Mouse (Mus musculus) liver, embryonic 12.5 days (tissue): ENCODE data around the gene Hbs1l. TPM values are rescaled to one million over a fixed set of nuclear protein-coding genes. Genes with fewer than 3 reads are reported as not detected.

Experiments used
- ATAC-seq: fragments of 200-750 bp; cut with Nextera tagmentation; 2 replicates; pipeline ENCODE4 v1.8.0; 2017; ENCODE audit warnings: moderate number of reproducible peaks, mild to moderate bottlenecking, moderate library complexity
- H3K27ac ChIP-seq: fragments of 300-500 bp; sonication (generic); 2 replicates; pipeline ENCODE4 v1.5.1; 2016; ENCODE audit warnings: mild to moderate bottlenecking
- H3K27me3 ChIP-seq: fragments of 300-500 bp; sonication (generic); replicated peaks from 2 replicates; pipeline ENCODE4 v1.6.1; 2016; ENCODE audit warnings: mild to moderate bottlenecking, moderate library complexity
- H3K36me3 ChIP-seq: fragments of 300-500 bp; sonication (generic); 2 replicates; pipeline ENCODE4 v1.6.1; 2016; ENCODE audit warnings: mild to moderate bottlenecking, moderate library complexity
- H3K4me1 ChIP-seq: fragments of 300-500 bp; sonication (generic); 2 replicates; pipeline ENCODE4 v1.6.1; 2016
- H3K4me2 ChIP-seq: fragments of 300-500 bp; sonication (generic); 2 replicates; pipeline ENCODE4 v1.6.1; 2016; ENCODE audit warnings: mild to moderate bottlenecking, moderate library complexity
- H3K4me3 ChIP-seq: fragments of 300-500 bp; sonication (generic); 2 replicates; pipeline ENCODE4 v1.5.1; 2016; ENCODE audit warnings: mild to moderate bottlenecking, moderate library complexity
- H3K9ac ChIP-seq: fragments of 300-500 bp; sonication (generic); 2 replicates; pipeline ENCODE4 v1.6.1; 2016; ENCODE audit warnings: mild to moderate bottlenecking, moderate library complexity
- H3K9me3 ChIP-seq: fragments of 300-500 bp; sonication (generic); replicated peaks from 2 replicates; pipeline ENCODE4 v1.6.1; 2016; ENCODE audit warnings: mild to moderate bottlenecking, moderate library complexity
- WGBS: fragments of 180-500 bp; shearing (Covaris S2); methylation state at CpG from one replicate; pipeline ENCODE4 v1.1.7; 2016; ENCODE audit not compliant: insufficient replicate concordance; 5-methylcytosine and 5-hydroxymethylcytosine counted together
- polyA plus RNA-seq: library from polyadenylated mRNA; unstranded; fragments of >200 nt; fragmentation: Nextera tagmentation; extraction: Ambion mirVana; gene quantifications from 2 replicates; pipeline ENCODE4 v1.2.1, GENCODE M21; 2016

Hbs1l gene
- polyA plus RNA-seq, 1 experiment from 2014 or later = 89.3 TPM

DNA sequence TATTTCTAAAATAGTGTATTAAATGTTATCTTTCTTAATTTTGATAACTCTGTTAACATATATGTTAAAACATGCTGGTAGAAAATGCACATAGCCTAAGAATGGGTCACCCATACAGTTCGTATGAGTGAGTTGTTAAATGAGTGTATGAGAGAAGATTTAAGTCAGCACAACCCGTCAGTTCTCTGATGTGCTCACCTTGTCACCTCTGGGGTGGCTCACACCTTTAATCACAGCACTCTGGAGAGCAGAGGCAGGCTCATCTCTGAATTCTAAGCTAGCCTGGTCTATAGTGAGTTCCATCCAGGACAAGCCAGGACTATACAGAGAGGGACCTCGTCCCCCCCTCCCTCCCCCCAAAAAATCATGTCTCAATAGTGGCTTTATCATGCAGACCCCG is 22.5 kb downstream of the Hbs1l start:
- 87% methylated on average over 4 of the region's 4 CpGs for WGBS
- no peak overlapping the region for H3K4me2 ChIP-seq
- H3K36me3 ChIP-seq = peaks cover 45% of the 10 kb centered on the region
- no peaks in the 10 kb centered on the region for H3K4me1 ChIP-seq
- H3K9me3 ChIP-seq = no peaks in the 10 kb centered on the region
- no peaks in the 10 kb centered on the region for H3K27me3 ChIP-seq
- no peak for ATAC-seq
- H3K27ac ChIP-seq = no peak overlapping the region
- no peak overlapping the region for H3K4me3 ChIP-seq
- H3K9ac ChIP-seq = no peak overlapping the region

DNA sequence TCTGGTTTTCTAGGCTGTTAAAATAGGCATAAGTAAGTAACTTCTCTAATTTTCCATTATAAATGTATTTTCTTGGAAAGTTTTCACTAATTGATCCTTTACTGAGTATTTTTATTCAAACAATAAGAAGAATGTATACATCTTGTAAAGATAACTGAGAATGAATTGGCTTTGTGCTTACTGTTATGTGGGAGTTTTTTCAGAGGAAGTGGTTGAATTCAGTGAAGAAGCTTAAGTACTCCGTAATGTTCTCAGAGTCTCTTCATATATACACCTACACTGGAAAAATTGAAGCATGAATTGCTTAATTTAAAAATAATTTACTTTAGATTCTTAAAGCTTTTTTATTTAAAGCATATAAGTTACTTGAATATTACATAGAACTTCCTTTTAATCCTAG is 23.2 kb downstream of the Hbs1l start:
- Histone ChIP-seq H3K4me2 (no peak overlapping the region), H3K9me3 (no peaks in the 10 kb centered on the region), H3K4me1 (no peaks in the 10 kb centered on the region), H3K27me3 (no peaks in the 10 kb centered on the region), H3K27ac (no peak overlapping the region), H3K4me3 (no peak overlapping the region), H3K36me3 (peaks cover 41% of the 10 kb centered on the region), H3K9ac (no peak overlapping the region)
- WGBS = 88% methylated on average over 1 of the region's 1 CpGs
- no peak for ATAC-seq

DNA sequence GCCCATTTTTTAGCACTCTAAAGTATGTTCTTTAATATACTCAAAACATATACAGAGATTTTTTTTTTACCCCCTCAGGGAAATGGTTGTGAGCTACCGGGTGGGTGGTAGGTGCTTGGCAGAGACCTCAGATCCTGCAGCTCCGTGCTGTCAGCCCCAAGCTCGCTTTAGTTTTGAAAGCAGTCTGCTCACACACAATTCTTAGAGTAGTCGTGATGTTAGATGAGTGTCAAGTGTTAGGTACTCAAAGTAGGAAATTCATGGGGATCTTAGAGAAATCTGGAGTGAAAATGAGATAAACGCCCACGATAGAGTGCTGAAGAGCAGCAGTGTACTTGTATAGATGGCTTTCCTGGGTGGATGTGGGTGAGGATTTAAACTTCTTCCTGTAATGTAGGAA is 24.8 kb downstream of the Hbs1l start:
- WGBS = 86% methylated on average over 6 of the region's 6 CpGs
- Histone ChIP-seq H3K27ac (no peak overlapping the region), H3K4me1 (no peaks in the 10 kb centered on the region), H3K9ac (no peak overlapping the region), H3K27me3 (no peaks in the 10 kb centered on the region), H3K36me3 (peaks cover 44% of the 10 kb centered on the region), H3K9me3 (no peaks in the 10 kb centered on the region), H3K4me2 (no peak overlapping the region), H3K4me3 (no peak overlapping the region)
- no peak for ATAC-seq

DNA sequence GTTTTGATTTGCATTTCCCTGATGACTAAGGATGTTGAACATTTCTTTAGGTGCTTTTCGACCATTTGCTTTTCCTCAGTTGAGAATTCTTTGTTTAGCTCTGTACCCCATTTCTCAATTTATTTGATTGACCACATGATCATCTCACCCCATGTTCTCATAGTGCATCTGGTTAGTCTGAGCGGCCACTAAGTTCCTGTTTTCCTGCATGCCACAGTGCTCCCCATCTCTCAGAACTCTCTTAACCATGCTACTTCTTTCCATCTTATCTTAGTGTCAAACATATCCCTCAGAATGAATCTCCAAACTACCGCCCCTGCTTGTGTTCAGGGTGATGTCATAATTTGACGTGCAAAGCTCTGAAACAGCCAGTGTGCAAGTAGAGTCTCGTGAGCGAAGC is 30.6 kb downstream of the Hbs1l start:
- no peak for ATAC-seq
- H3K27ac ChIP-seq = no peak overlapping the region
- H3K4me2 ChIP-seq = no peak overlapping the region
- H3K9me3 ChIP-seq = no peaks in the 10 kb centered on the region
- H3K36me3 ChIP-seq = peaks cover 36% of the 10 kb centered on the region
- no peaks in the 10 kb centered on the region for H3K4me1 ChIP-seq
- H3K4me3 ChIP-seq = no peak overlapping the region
- H3K9ac ChIP-seq = no peak overlapping the region
- no peaks in the 10 kb centered on the region for H3K27me3 ChIP-seq
- WGBS = 67% methylated on average over 6 of the region's 6 CpGs

DNA sequence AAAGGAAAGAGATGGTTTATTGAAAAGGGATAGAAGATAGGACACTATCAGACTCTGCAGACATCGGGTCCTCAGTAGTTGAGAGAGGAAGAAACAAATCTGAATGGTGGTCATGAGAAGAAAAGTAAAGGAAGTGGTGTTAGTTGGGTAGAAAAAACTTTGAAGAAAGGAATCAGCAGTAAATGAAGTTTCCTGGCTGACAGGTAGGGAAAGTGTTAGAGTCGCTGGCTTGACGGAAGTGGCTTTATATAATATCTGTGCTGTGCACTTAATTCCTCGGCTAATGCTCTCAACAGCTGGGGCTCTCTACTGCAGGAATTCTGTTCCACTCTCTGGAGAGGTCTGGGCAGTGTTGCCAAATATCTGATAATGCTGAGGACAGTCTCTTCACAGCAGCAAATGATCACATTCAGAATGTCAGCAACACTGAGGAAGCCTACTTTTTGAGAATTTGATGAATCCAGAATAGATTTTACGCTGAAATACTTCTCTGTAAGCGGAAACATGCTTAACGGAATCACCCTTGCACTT is 31.9 kb downstream of the Hbs1l start:
- no peak for ATAC-seq
- Histone ChIP-seq H3K9ac (no peak overlapping the region), H3K4me3 (no peak overlapping the region), H3K9me3 (no peaks in the 10 kb centered on the region), H3K27ac (no peak overlapping the region), H3K27me3 (no peaks in the 10 kb centered on the region), H3K36me3 (peaks cover 50% of the 10 kb centered on the region), H3K4me1 (no peaks in the 10 kb centered on the region), H3K4me2 (no peak overlapping the region)
- 80% methylated on average over 7 of the region's 7 CpGs for WGBS

DNA sequence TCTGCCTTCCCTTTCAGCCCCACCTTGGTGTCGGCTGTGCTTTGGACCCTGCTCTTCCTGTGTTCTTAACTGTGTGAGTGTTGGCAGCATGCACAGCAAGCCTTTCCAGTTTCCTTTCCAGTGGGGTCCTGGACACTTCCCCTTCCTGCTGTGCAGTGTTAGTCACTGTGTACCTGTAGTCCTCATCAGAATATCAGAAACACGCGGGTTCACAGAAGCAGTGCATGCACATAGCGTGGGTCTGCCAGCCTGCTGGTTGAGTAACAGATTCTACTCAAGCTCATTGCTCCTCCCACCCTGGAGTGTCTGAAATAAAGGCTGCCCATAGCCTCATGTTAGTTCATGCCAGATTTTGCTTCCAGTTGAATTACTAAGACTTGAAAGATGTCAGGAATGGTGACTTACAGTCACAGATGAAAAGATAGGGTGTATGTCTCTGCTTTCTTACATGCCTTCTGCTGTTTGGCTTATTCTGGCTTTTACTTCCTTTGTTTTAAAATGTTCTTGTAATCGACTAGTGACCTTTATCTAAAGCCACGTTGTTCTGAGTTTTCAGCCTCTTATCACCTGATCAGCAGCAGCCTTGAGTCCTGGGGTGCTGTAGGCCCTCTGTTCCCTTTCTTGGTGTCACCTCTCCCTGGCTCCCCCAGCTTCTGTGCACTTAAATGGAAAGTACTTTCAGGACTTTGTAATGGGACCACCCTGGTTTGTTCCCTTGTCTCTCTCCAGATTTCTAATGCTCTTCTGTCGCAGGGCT is 38.7 kb downstream of the Hbs1l start:
- H3K36me3 ChIP-seq = peaks cover 82% of the 10 kb centered on the region
- H3K4me3 ChIP-seq = no peak overlapping the region
- no peak overlapping the region for H3K4me2 ChIP-seq
- no peak for ATAC-seq
- H3K27ac ChIP-seq = no peak overlapping the region
- H3K27me3 ChIP-seq = no peaks in the 10 kb centered on the region
- H3K4me1 ChIP-seq = peaks cover 15% of the 10 kb centered on the region
- H3K9ac ChIP-seq = no peak overlapping the region; the same call in 1 of the 2 replicates
- H3K9me3 ChIP-seq = 0 out of 2 replicates have a peak, but pooled peaks cover 6% of the 10 kb centered on the region
- 56% methylated on average over 7 of the region's 7 CpGs for WGBS

DNA sequence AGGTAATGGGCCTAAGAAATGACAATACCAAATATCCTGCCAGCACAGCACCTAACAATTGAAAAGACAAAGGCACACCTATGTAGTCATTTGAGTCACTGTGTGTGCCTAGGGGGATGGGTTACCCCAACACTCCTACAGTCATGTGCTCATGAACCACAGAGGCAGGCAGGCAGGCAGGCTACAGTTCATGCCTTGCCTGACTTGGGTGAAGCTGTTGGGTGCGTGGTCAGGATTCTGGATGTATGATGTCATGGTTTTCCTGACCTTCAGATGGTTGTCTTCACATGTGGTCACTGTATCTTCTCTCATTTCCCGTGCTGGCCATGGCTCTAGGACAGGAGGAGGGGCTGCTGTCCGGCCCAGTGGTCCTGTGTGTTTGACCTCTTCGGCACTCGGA is 39.8 kb downstream of the Hbs1l start:
- H3K36me3 ChIP-seq = peaks cover 82% of the 10 kb centered on the region
- no peak overlapping the region for H3K4me2 ChIP-seq
- no peak overlapping the region for H3K9ac ChIP-seq
- H3K27me3 ChIP-seq = no peaks in the 10 kb centered on the region
- ATAC-seq = no peak
- WGBS = 83% methylated on average over 5 of the region's 5 CpGs
- 0 out of 2 replicates have a peak, but pooled peaks cover 6% of the 10 kb centered on the region for H3K9me3 ChIP-seq
- H3K4me3 ChIP-seq = no peak overlapping the region
- peaks cover 15% of the 10 kb centered on the region for H3K4me1 ChIP-seq
- no peak overlapping the region for H3K27ac ChIP-seq

DNA sequence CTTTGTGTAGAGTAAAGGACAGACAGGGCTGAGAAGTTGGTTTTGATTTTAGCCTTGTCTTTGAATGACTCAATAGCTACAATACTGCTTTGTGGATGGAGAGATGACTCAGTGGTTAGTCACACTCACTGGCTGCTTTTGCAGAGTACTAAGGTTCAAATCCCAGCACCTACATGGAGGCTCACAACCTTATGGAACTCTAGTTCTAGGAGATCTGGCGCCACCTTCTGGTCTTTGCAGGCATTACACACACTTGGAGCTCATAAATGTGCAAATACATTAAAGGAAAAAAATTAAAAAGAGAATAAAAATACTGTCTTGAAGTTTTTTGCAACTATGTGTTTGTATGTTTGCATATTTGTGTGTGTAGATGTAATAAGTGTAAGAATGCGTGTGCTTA is 41.4 kb downstream of the Hbs1l start:
- peaks cover 15% of the 10 kb centered on the region for H3K4me1 ChIP-seq
- 0 out of 2 replicates have a peak, but pooled peaks cover 6% of the 10 kb centered on the region for H3K9me3 ChIP-seq
- no peak for ATAC-seq
- no peaks in the 10 kb centered on the region for H3K27me3 ChIP-seq
- H3K4me3 ChIP-seq = no peak overlapping the region
- no peak overlapping the region for H3K4me2 ChIP-seq
- H3K36me3 ChIP-seq = peaks cover 84% of the 10 kb centered on the region
- H3K9ac ChIP-seq = no peak overlapping the region
- H3K27ac ChIP-seq = no peak overlapping the region
- 60% methylated on average over 2 of the region's 2 CpGs for WGBS

DNA sequence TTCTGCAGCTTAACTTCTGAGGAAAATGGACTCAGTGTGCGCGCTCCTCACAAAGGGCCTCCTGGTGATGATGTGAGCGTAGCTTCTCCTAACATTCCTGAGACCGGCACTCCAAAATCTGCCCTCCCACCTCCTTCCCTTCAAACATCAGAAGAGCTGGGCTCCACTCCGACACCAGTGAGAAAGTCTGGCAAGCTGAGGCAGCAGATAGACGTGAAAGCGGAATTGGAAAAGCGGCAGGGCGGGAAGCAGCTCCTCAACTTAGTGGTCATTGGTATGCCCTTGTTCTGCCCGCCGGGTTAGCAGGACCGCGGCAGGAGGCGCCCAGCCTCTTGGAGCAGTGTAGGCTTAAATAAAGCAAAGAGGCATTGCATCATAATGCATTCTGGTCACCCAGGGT is 45.9 kb downstream of the Hbs1l start:
- no peak overlapping the region for H3K4me3 ChIP-seq
- H3K27ac ChIP-seq = no peak overlapping the region
- H3K36me3 ChIP-seq = peaks cover 87% of the 10 kb centered on the region
- no peaks in the 10 kb centered on the region for H3K27me3 ChIP-seq
- H3K9ac ChIP-seq = no peak overlapping the region
- 0 out of 2 replicates have a peak, but pooled peaks cover 4% of the 10 kb centered on the region for H3K9me3 ChIP-seq
- no peak for ATAC-seq
- H3K4me2 ChIP-seq = no peak overlapping the region
- WGBS = 89% methylated on average over 14 of the region's 14 CpGs
- no peaks in the 10 kb centered on the region for H3K4me1 ChIP-seq

DNA sequence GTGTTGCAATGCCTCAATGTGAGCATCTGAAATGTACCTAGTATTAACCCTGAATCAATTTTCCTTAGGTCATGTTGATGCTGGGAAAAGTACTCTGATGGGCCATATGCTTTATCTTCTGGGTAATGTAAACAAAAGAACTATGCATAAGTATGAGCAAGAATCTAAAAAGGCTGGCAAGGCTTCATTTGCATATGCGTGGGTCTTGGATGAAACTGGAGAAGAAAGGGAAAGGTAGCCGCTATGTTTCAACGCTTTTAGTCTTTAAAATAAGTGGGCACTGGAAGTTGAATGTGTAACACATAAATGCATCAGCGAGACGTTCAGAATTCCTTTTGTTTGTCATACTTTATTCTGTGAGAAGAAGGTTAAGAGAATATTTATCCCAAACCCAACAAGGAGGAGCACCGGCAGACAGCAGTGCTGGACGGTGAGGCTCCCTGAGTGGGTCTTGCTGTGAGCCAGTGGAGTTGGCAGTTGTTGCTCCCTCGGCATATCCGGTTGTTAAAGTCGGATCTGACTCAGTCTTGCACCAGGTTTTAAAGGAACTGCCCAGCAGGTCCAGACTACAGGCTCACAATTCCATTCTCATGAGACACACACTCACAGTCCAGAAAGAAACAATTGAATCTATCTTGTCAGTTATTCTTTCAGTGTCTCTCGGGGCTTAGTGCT is 46.7 kb downstream of the Hbs1l start:
- no peak overlapping the region for H3K4me2 ChIP-seq
- 91% methylated on average over 11 of the region's 11 CpGs for WGBS
- ATAC-seq = no peak
- no peaks in the 10 kb centered on the region for H3K9me3 ChIP-seq
- H3K9ac ChIP-seq = no peak overlapping the region
- H3K4me3 ChIP-seq = no peak overlapping the region
- H3K27me3 ChIP-seq = no peaks in the 10 kb centered on the region
- peaks cover 87% of the 10 kb centered on the region for H3K36me3 ChIP-seq
- no peaks in the 10 kb centered on the region for H3K4me1 ChIP-seq
- no peak overlapping the region for H3K27ac ChIP-seq

DNA sequence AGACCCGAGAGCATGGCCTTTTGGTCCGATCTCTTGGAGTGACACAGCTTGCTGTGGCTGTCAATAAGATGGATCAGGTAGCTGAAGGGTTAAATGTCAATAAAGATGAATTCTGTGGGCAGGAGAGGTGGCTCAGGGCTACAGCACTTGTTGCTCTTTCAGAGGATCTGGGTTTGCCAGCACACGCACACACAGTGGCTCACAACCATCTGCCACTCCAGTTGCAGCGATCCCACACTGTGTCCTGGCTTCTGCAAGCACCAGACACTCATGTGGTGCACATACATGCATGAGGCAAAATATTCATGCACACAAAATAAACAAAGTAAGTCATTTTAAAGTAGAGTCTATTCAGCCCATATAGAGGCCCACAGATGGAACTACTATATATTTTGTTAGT is 51.6 kb downstream of the Hbs1l start:
- H3K27ac ChIP-seq = no peak overlapping the region
- H3K27me3 ChIP-seq = no peaks in the 10 kb centered on the region
- peaks cover 77% of the 10 kb centered on the region for H3K36me3 ChIP-seq
- WGBS = 89% methylated on average over 4 of the region's 4 CpGs
- H3K9ac ChIP-seq = no peak overlapping the region
- no peak for ATAC-seq
- H3K4me3 ChIP-seq = no peak overlapping the region
- H3K9me3 ChIP-seq = no peaks in the 10 kb centered on the region
- no peak overlapping the region for H3K4me2 ChIP-seq
- H3K4me1 ChIP-seq = peaks cover 29% of the 10 kb centered on the region

DNA sequence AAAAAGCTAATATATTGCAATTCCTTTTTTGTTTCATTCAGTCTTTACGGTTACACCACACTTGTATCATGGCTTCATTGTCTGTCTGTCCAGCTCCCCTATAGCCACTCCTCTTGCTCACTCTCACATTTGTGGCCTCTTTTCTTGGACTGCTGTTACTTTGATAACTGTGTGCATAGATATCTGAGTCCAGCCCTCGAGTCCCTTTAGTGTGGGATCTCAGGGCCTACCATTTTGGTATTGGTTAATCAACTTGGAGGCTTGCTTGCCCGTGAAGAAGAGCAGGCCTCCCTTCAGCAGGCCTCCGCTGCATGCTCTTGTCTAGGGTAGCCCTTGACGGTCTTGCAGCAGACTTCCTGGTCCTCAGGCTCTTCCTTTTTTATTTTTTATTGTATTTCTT is 53.7 kb downstream of the Hbs1l start:
- Histone ChIP-seq H3K4me3 (no peak overlapping the region), H3K4me2 (no peak overlapping the region), H3K27me3 (no peaks in the 10 kb centered on the region), H3K36me3 (peaks cover 78% of the 10 kb centered on the region), H3K9me3 (no peaks in the 10 kb centered on the region), H3K4me1 (peaks cover 34% of the 10 kb centered on the region), H3K9ac (no peak overlapping the region), H3K27ac (peak overlapping the region; percentile 68)
- ATAC-seq = peak; percentile 61; the same call in 1 of the 2 replicates
- WGBS = 56% methylated on average over 5 of the region's 5 CpGs
